Mouse (Mus musculus) brain, embryonic 18.5 days (tissue): ENCODE measurements around the gene Samd10.

Experiments used
- DNase-seq: peaks from one replicate; pipeline ENCODE4 v3.0.0-alpha.2; 2012; ENCODE audit warnings: low read depth, low spot score

Samd10 gene

GRCm38 (mm10) chr2:181598454-181599351 is at the start of gene Samd10:
Samd10 (minus strand) TSS chr2:181599212.
- no peak for DNase-seq

- no peak for DNase-seq
Observed at GRCm38 (mm10) chr2:181646626-181647472, 47.8 kb upstream of the Samd10 start.

- no peak for DNase-seq
Observed at GRCm38 (mm10) chr2:181645666-181646065, 46.7 kb upstream of the Samd10 start.

DNA sequence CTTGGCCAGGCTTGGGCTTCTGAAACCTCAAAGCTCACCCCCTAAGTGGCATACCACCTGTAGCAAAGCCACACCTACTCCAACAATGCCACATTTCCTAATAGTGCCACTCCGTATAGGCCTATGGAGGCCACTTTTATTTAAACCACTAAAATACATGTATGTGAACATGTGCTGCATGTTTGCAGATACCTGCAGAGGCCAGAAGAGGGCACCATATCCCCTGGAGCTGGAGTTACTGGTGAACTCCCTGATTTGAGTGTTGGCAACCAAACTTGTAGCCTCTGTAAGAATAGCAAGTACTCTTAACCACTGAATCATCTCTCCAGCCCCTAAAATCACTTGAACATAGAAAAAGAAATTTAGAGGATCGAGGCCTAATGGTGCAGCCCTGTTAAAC is 45.3 kb upstream of the Samd10 start:
- DNase-seq = no peak

DNA sequence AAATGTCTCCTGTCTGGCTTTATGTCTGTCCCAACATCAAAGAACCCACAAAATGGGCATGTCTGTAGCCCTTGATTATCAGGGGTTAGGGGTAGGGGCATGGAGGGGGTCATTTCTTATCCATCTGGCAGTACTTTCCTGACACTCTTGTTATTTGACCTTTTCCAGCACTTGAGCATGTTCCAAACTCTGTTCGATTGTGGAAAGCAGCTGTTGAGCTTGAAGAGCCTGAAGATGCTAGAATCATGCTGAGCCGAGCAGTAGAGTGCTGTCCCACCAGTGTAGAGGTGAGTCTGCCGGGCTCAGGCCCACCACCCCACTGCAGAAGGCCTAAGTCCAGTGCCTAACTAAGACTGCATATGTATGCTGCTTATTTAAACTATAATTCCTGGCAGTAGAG is 36.9 kb upstream of the Samd10 start:
- no peak for DNase-seq

- DNase-seq = no peak
Observed at GRCm38 (mm10) chr2:181632624-181633023, 33.6 kb upstream of the Samd10 start.

DNA sequence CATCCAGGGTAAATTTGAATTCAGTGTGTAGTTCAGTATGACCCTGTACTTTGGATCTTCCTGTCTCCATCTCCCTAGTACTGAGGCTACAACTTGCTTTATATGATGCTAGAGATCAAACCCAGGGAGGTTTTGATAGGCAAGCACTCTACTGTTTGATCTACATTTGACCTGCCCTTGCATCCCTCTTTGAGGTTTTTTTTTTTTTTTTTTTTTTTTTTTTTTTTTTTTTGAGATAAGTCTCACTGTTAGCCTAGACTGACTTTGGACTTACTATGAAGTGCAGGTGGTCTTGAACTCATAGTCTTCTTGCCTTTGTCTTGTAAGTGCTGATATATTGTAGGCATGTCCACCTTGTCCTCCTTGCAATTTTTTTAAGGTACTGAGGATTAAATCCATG is 29.5 kb upstream of the Samd10 start:
- no peak for DNase-seq

- no peak for DNase-seq
Observed at GRCm38 (mm10) chr2:181623401-181623800, 24.4 kb upstream of the Samd10 start.

GRCm38 (mm10) chr2:181618761-181619495 is 19.9 kb upstream of the Samd10 start:
- DNase-seq = no peak

GRCm38 (mm10) chr2:181602367-181602766 is 3.4 kb upstream of the Samd10 start:
- no peak for DNase-seq

- DNase-seq = no peak
Observed at GRCm38 (mm10) chr2:181601751-181602145, 2.7 kb upstream of the Samd10 start.

DNA sequence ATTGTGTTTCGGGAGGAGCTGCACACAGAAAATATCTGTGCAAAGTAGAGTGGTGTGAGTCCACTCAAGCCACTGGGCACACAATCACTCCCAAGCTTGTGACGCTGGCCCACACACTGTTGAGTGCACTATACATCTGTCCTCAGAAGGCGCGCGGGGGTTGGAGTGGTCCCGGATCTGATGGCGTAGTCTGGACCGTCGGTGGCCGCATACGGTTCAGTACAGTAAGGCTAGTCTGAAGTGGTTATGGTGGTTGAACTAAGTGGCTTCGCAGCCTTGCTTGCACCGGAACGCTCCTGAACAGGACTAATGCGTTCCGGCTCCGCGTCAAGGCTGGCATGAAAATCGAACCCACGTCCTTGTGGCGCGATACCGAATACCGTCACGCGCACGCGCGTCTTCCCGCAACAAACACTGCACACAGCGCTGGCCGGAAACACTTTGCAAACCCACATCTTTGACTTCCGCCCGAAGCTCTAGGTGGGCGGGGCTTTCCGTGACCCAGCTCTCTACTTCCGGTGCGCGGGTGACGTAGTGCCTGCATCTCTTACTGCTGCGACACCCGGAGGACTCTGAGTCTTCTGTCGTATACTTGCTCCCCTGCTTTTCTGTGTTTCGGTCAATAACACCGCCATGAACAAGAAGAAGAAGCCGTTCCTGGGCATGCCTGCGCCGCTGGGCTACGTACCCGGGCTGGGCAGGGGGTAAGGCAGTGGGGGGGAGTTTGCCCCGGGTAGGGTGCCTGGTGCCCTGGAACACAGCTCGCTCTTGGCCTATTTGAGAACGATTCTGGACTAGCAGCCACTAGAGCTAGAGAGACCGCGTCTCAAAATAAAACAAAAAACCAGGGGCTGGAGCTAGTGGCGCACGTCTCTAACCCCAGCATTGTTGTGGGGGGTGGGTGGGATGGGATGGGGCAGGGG is 2.1 kb upstream of the Samd10 start:
- peak; percentile 91 for DNase-seq

DNA sequence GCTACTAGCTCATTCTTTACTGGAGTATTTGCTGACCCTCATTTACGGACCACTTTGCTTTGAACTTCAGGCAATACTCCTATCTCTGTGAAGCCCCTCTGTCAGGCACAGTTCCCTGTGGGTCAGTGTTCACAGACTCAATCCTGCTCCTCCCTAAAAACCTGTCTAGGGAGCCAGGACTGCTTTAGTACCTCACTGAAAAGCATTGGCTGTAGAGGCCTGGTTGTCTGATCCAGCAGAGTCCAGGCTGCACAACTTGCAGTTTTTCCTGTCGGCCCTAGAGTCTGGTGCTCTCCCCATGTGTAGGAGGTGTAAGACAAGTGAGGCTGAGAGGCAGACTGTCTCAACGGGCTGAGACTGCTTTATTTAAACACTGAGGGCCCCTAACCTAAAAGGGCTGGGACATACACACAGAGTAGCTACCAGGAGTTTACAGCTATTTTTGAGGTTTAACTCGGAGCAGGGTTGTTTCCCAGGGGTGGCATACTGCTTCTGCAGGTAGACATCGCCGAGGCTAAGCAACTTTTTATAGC is 1.3 kb upstream of the Samd10 start:
- no peak for DNase-seq

- no peak for DNase-seq
Observed at GRCm38 (mm10) chr2:181597378-181598061, 1.5 kb downstream of the Samd10 start.

DNA sequence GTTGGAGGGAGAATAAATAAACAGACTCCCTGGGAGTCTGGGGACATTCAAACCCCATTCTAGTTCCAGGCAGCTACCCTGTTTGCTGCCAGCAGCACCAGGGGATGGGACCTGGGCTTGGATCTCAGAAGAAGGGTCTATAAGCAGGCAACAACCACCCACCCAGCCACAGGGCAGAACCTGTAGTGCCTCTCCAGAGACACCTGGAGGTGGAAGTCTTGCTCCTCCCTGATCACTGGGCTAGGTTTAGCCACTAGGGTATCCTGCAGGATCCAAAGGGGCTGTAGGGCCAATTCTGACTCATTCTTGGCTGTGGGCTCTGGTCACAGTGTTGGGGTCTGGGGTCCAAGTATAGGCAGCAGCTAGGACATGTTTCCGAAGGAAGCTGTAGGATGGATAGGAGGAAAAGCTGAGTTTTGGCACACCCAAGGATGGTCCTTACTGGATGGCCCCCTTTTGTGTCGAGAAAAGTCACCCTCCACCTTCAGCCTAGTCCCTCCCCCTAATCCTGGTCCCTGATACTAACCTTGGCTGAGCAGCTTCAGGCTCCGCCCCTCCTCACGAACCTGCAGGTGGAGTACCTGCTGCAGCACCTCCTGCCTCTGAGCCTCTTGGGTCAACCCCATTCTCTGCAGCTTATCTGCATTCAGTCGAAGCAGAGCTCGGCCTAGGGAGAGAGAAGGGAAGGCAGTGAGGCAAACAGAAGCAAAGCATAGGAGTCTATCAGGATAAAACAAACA is 2.6 kb downstream of the Samd10 start:
- DNase-seq = no peak

- DNase-seq = no peak
Observed at GRCm38 (mm10) chr2:181594946-181595696, 3.9 kb downstream of the Samd10 start.

GRCm38 (mm10) chr2:181593937-181594336 is 5.1 kb downstream of the Samd10 start:
- no peak for DNase-seq

DNA sequence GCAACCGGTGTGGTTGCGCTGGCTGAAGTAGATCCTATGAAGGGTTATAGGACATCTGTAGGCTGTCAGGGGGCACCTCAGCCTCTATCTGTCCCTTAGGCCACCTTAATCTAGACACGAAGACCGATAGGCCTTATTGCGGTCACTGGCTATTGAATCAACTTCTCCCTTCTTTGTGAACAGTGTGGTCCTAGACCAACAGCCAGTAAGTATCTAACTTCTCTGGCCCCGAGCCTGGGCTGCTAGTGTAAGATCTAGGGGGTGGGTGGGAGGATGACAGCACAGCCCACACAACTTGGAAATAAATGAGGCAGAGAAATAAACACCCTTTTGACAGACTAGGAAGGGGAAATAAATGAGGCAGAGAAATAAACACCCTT is 6.0 kb downstream of the Samd10 start:
- DNase-seq = no peak
